Mouse (Mus musculus) E14TG2a.4 (cell line): ENCODE measurements around the gene Sp100.

ENCODE experiments used
- CTCF ChIP-seq: conservative IDR thresholded peaks from 2 replicates; pipeline ENCODE4 v1.5.1; 2014; ENCODE audit warnings: low read length
- POU5F1 ChIP-seq: IDR thresholded peaks from 2 replicates; pipeline ENCODE4 v1.6.1; 2014; ENCODE audit warnings: low read length, borderline replicate concordance

DNA sequence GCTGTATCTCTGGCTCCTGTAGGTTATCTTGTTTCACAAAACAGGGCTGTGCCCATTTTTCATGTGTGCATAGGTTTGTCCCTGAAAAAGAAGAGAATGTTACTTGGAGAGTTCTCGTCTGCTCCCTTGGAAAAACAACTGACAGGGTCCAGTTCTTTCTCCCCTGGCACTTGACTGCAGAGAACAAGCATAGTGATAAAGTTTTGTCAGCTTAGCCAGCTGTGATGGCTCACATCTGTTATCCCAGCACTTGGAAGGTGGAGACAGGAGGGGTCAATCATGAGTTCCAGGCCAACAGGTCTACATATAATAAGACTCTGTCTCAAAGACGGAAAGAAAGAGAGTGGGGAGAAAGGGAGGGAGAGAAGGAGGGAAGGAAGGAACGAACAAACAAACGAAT lies 69.3 kb downstream of the Sp100 start:
- TF ChIP-seq CTCF, result no peak
- no peak for TF ChIP-seq POU5F1
